Mouse (Mus musculus): ENCODE measurements at regions not wholly inside any gene's neighbourhood (a gene's known extent, or its start where the extent isn't known, plus 50 kb on each side); places are given as distances from the start of the nearest gene placed in this dataset.

DNA sequence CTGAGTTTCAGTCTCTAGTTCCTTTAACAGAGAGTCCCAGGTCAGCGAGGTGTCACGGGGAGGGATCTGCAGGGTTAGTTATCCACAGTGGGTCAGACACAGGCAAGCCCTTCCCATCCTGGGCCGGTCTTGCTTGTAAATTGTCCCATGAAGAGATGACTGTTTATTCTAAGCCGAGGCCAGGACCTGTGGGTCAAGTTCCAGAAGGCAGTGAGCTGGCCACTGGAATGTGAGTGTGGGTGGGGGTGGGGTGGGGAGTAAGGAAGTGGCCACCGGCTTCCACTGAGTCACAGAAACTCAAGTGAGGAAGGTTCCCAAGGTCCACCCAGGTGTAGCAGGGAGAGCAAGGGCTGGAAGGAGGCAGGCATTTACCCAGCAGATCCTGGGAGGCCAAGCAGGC, 73.7 kb upstream of the Sertad2 start:
- no peak overlapping the region for H3K9ac ChIP-seq (ENCODE audit: control insufficient read depth, low read depth, low read length, poor library complexity, severe bottlenecking)
- no peak for DNase-seq (ENCODE audit: low read depth, low spot score)
- TF ChIP-seq POLR2AphosphoS5 (IDR thresholded peaks at IDR 0.05; ENCODE audit: borderline replicate concordance, low read depth, low read length) (no peak), USF1 (IDR thresholded peaks at IDR 0.05; ENCODE audit: low read depth, low read length) (no peak), EP300 (IDR thresholded peaks at IDR 0.05; ENCODE audit: low read depth in 1 of 2, low read length in 2 of 2) (no peak), RCOR1 (IDR thresholded peaks at IDR 0.05; ENCODE audit: low read depth, low read length) (no peak), SIN3A (IDR thresholded peaks at IDR 0.05; ENCODE audit: low read length) (no peak), TBP (IDR thresholded peaks at IDR 0.05; ENCODE audit: low read depth, low read length) (no peak)
- H3K4me1 ChIP-seq (ENCODE audit: control insufficient read depth in 1 of 2, insufficient read depth in 2 of 2, low read length in 2 of 2): peaks cover 0 to 14% of the 10 kb centered on the region in 2 experiments; a peak in 2 of 4 replicates
- no peak overlapping the region for H3K4me3 ChIP-seq (ENCODE audit: control insufficient read depth in 1 of 2, insufficient read depth in 1 of 2, low read depth in 2 of 2, low read length in 2 of 2)
- no peaks in the 10 kb centered on the region for H3K79me2 ChIP-seq (ENCODE audit: control insufficient read depth, insufficient read depth, low read length, poor library complexity)
- H3K9me3 ChIP-seq (replicated peaks; ENCODE audit: insufficient read depth, low read length): no peaks in the 10 kb centered on the region
- peaks cover 0 to 10% of the 10 kb centered on the region in 2 experiments; a peak in 2 of 4 replicates for H3K36me3 ChIP-seq (ENCODE audit: control insufficient read depth in 1 of 2, insufficient read depth in 2 of 2, low read length in 2 of 2)
- no peak overlapping the region for H3K27ac ChIP-seq (ENCODE audit: control insufficient read depth, low read depth, low read length)
- H3K27me3 ChIP-seq (ENCODE audit: control insufficient read depth in 1 of 2, insufficient read depth in 2 of 2, low read length in 2 of 2): no peaks in the 10 kb centered on the region

DNA sequence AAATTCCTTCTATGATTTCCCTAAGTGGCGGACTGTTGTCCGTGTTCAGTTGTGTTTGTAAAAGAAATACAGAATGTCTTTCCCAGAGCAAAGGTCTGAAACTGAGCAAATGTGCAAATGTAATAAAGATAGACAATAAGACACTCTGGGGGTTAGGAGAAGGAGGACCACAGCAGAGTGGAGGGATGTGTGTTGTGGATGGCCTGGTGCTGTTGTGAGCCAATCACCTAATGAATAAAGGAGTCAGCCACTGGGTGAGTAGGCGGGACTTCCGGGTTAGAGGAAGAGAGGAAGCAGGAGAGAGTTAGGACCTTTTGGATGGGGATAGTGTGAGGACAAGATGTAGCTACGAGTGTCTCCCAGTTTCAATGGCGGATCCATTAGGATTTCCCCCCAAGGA, 72.7 kb upstream of the Sertad2 start:
- Histone ChIP-seq H3K27me3 (ENCODE audit: control insufficient read depth in 1 of 2, insufficient read depth in 2 of 2, low read length in 2 of 2) (no peaks in the 10 kb centered on the region), H3K9ac (ENCODE audit: control insufficient read depth, low read depth, low read length, poor library complexity, severe bottlenecking) (no peak overlapping the region), H3K27ac (ENCODE audit: control insufficient read depth, low read depth, low read length) (no peak overlapping the region), H3K36me3 (ENCODE audit: control insufficient read depth in 1 of 2, insufficient read depth in 2 of 2, low read length in 2 of 2) (peaks cover 0 to 10% of the 10 kb centered on the region in 2 experiments; a peak in 2 of 4 replicates), H3K4me1 (ENCODE audit: control insufficient read depth in 1 of 2, insufficient read depth in 2 of 2, low read length in 2 of 2) (peaks cover 0 to 14% of the 10 kb centered on the region in 2 experiments; a peak in 2 of 4 replicates), H3K79me2 (ENCODE audit: control insufficient read depth, insufficient read depth, low read length, poor library complexity) (no peaks in the 10 kb centered on the region), H3K4me3 (ENCODE audit: control insufficient read depth in 1 of 2, insufficient read depth in 1 of 2, low read depth in 2 of 2, low read length in 2 of 2) (no peak overlapping the region), H3K9me3 (replicated peaks; ENCODE audit: insufficient read depth, low read length) (no peaks in the 10 kb centered on the region)
- no peak for DNase-seq (ENCODE audit: low read depth, low spot score)
- TF ChIP-seq CHD2 (IDR thresholded peaks at IDR 0.05; ENCODE audit: low read length) (no peak), KAT2A (conservative IDR thresholded peaks at IDR 0.05; ENCODE audit: low read depth, low read length) (no peak), RAD21 (IDR thresholded peaks at IDR 0.05; ENCODE audit: low read depth, low read length) (no peak), TCF12 (IDR thresholded peaks at IDR 0.05; ENCODE audit: low read depth, low read length) (no peak), BHLHE40 (IDR thresholded peaks at IDR 0.05; ENCODE audit: borderline replicate concordance, low read depth, low read length) (no peak), MXI1 (IDR thresholded peaks at IDR 0.05; ENCODE audit: low read depth, low read length) (no peak), MAZ (IDR thresholded peaks at IDR 0.05; ENCODE audit: low read depth, low read length) (no peak), SMC3 (IDR thresholded peaks at IDR 0.05; ENCODE audit: low read depth, low read length) (no peak), UBTF (IDR thresholded peaks at IDR 0.05; ENCODE audit: borderline replicate concordance, insufficient read depth, low read depth, low read length) (no peak), ETS1 (IDR thresholded peaks at IDR 0.05; ENCODE audit: low read depth, low read length) (no peak), MEF2A (IDR thresholded peaks at IDR 0.05; ENCODE audit: extremely low read depth, insufficient replicate concordance, low read depth, low read length, poor library complexity, severe bottlenecking) (no peak), MAFK (IDR thresholded peaks at IDR 0.05; ENCODE audit: borderline replicate concordance, low read depth, low read length) (no peak), E2F4 (IDR thresholded peaks at IDR 0.05; ENCODE audit: borderline replicate concordance, low read depth, low read length) (no peak), HCFC1 (IDR thresholded peaks at IDR 0.05; ENCODE audit: low read depth, low read length) (no peak), GATA1 (IDR thresholded peaks at IDR 0.05; ENCODE audit: low read depth, low read length) (no peak), CTCF (IDR thresholded peaks at IDR 0.05 in 2 of 3, conservative IDR thresholded peaks at IDR 0.05 in 1 of 3; ENCODE audit: control insufficient read depth in 1 of 3, insufficient read depth in 1 of 3, low read depth in 2 of 3, low read length in 3 of 3, poor library complexity in 1 of 3, severe bottlenecking in 1 of 3) (no peak), USF2 (IDR thresholded peaks at IDR 0.05; ENCODE audit: borderline replicate concordance in 1 of 2, insufficient read depth in 1 of 2, low read depth in 1 of 2, low read length in 2 of 2) (no peak), SIN3A (IDR thresholded peaks at IDR 0.05; ENCODE audit: low read length) (no peak), JUND (IDR thresholded peaks at IDR 0.05; ENCODE audit: low read depth, low read length) (no peak), CHD1 (IDR thresholded peaks at IDR 0.05; ENCODE audit: low read depth, low read length) (no peak)

All from MEL (cell line).